29 mouse cellular contexts compared by ENCODE assay signal in the genomic region with DNA sequence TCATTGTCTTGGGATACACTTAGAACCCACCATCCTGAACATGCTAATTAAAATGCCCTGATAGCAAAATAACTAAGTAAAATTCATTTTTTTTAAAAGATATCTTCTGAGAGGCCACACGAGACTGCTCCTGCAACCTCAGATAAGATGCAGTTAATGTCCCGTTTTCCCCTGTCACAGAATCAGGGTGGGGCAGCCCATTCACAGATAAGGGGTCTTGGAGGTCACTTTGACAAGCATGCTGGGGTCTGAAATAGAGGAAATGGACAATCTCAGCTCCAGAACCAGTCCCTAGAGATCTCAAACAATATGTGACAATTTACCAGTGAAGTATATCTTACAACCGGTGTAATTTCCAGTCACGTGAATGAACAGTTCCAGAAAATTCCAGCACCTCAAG. TPM values are rescaled to one million over a fixed set of nuclear protein-coding genes. Genes with fewer than 3 reads are reported as not detected.
"Had no signal": no experiment of that assay in that cellular context is flagged by ENCODE, and none has a peak within 500 bp of the region (broad histone marks: within the 10 kb centered on the region; RNA-seq: fewer than 3 reads in every experiment).

No protein-coding gene starts in this region.

- H3K9ac ChIP-seq: lung, embryonic 15.5 days; midbrain, embryonic 13.5 days; neural tube, embryonic 13.5 days; stomach, embryonic 15.5 days had no signal

- H3K9me3 ChIP-seq: lung, embryonic 15.5 days; midbrain, embryonic 10.5 days; midbrain, embryonic 13.5 days; neural tube, embryonic 13.5 days; stomach, embryonic 15.5 days had no signal

- H3K4me3 ChIP-seq: layer of hippocampus, adult 2 months; left cerebral cortex, adult 2 months; lung, embryonic 15.5 days; midbrain, embryonic 10.5 days; midbrain, embryonic 13.5 days; myocyte; neural tube, embryonic 13.5 days; stomach, embryonic 15.5 days had no signal

- ATAC-seq: intestine, postnatal 0 days; midbrain, embryonic 13.5 days; midbrain, embryonic 16.5 days had no signal

- H3K27ac ChIP-seq: kidney, postnatal 0 days; layer of hippocampus, adult 2 months; left cerebral cortex, adult 2 months; lung, embryonic 15.5 days; midbrain, embryonic 10.5 days; midbrain, embryonic 13.5 days; neural tube, embryonic 13.5 days; stomach, embryonic 15.5 days had no signal

- DNase-seq: kidney, adult 2 months; kidney, postnatal 25 days; layer of hippocampus, postnatal 36 days; lung, adult 18-20 months; lung, postnatal 10 days; lung, postnatal 4 days; retina, postnatal 1 day; right cerebral cortex, postnatal 25 days; spleen, adult 18-20 months; thymus, adult 18-20 months; thymus, postnatal 36 days had no signal

- H3K4me1 ChIP-seq: stomach, embryonic 15.5 days had no signal

- H3K36me3 ChIP-seq: lung, embryonic 15.5 days; midbrain, embryonic 10.5 days; midbrain, embryonic 13.5 days; neural tube, embryonic 13.5 days; stomach, embryonic 15.5 days had no signal

- H3K27me3 ChIP-seq: lung, embryonic 15.5 days; midbrain, embryonic 13.5 days; neural tube, embryonic 13.5 days; stomach, embryonic 15.5 days had no signal

- H3K4me2 ChIP-seq: lung, embryonic 15.5 days; midbrain, embryonic 13.5 days; neural tube, embryonic 13.5 days; stomach, embryonic 15.5 days had no signal

RNA-seq across cellular contexts. Expression of a gene that starts 2.6 kb away (rescaled TPM):
- total RNA-seq: neutrophil, adult 5-6 weeks had no signal

RNA-seq across cellular contexts. Expression of a gene that starts 34.2 kb away (rescaled TPM):
- total RNA-seq: layer of hippocampus, adult 2 months; layer of hippocampus, postnatal 10 days; layer of hippocampus, postnatal 36 days; left cerebral cortex, adult 2 months; left cerebral cortex, postnatal 10 days; left cerebral cortex, postnatal 36 days; megakaryocyte progenitor cell, adult 5-6 weeks; monocyte, adult 5-6 weeks; neutrophil, adult 5-6 weeks had no signal
- polyA plus RNA-seq: kidney, embryonic 14.5 days had no signal
